Mouse (Mus musculus) induced T-regulatory cell, adult 2 months (primary cell): ENCODE measurements at regions not wholly inside any gene's neighbourhood (a gene's known extent, or its start where the extent isn't known, plus 50 kb on each side); places are given as distances from the start of the nearest gene placed in this dataset.

Source experiments
- DNase-seq: peaks from one replicate; pipeline ENCODE4 v3.0.0-alpha.2; 2012; ENCODE audit warnings: low read depth

DNA sequence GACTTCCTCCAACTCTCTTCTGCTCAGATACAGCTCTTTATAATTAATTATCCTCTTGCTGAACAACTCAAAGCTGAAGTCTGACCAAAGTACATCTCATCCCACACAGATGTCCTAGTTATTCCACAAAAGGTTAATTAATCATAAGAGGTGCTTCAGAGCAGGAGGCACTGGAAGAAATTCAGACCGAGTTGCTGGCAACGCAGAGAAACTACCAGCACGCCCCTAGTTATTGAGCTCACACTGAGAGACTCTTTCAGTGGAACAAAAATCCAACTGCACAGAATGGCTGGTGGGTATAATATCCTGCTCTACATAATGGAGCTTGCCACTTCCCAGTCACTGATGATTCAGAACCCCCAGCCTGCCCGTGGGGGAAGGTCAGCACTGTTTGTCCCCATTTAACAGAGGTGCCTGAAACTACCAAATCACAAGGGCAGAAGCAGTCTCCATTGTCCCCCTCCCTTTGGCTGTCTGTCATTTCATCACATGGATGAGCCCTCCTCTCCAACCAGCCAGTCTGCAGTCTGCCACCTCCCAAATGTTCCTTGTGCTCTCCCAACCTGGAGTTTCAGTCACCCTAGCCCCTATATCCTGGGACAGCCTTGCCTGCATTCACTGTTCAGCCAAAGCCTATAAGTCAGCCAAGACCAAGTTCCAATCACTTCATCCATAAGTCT, 170.3 kb upstream of the Creb1 start:
- no peak for DNase-seq

DNA sequence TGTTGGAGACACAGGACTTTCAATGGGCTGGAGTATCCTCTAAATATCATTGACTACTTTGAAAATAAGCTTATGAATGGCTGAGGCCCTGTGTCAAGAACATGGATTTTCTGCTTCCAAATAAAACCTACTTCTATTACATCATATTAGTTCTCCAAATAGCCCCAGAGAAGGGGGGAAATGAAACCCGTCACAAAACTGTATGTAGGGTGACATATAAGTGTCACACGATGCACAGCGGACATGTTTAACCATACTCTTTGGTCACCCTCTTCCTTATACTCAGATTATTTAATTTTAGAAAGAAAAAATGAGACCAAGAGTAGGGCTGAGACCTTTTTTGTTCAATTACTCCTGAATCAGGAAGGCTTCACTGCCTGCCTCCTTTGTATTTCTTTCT, 189.2 kb upstream of the Creb1 start:
- no peak for DNase-seq

- no peak for DNase-seq
These were observed 190.8 kb upstream of the Creb1 start for GRCm38 (mm10) chr1:64341596-64341995.

GRCm38 (mm10) chr1:64338575-64338961, 193.9 kb upstream of the Creb1 start:
- no peak for DNase-seq

GRCm38 (mm10) chr1:64337619-64338574, 194.5 kb upstream of the Creb1 start:
- no peak for DNase-seq

DNA sequence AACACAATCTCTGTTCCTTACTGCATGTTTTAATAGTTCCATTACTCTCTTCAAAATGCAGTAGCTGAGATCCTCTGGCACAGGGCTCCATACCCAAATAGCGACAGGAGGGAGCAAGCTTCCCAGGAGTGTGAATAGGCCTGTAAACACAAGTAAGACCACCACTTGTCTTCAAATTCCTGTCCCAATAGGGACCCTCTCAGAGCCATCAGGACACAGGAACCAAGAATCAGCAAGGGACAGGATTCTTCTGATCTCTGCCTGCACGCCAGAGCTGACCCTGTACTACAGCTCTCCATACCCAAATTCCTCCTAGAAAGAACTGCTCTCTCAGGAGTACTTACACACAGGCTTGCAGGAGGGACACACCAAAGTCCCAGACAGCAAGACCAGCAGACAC, 200.9 kb upstream of the Creb1 start:
- DNase-seq, result no peak

DNA sequence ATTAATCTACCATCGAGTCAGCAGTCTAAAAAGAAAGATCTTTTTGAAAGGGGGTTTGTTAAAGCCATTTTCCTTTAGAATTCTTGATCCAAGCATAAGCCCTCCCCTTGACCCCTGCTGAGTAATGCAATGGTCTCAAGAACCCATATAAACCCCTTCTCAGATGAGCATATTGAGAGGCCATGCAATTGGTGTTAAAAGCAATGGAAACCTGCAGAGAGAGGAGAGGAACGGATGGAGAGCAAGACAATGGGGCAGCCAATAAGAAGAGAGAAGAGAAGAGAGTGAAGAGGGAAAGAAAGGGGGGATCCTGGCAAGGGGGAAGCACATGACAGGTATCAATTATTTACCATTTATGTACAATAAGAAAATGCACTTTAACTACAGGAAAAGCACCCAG, 201.7 kb upstream of the Creb1 start:
- no peak for DNase-seq

DNA sequence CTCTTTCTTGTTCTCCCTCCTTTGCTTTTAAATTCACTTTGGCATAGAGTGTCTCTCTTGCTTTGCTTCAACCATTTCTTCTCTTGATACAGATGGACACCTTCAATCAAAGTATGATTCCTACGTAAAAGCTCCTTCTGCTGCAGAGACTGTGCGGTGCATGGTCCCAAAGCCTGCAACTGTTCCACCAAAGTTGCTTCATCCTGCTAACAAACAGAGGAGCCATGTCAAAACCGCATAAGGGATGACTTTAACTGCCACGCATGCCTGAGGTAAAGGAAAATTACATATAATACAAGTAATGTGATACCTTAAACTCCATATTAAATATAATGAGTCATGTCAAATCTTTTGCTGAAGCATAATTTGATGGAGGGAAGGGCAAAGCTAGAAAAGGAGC, 200.1 kb upstream of the Klf7 start:
- no peak for DNase-seq

- DNase-seq, result no peak
These were observed 197.1 kb upstream of the Klf7 start for GRCm38 (mm10) chr1:64319155-64319582.

DNA sequence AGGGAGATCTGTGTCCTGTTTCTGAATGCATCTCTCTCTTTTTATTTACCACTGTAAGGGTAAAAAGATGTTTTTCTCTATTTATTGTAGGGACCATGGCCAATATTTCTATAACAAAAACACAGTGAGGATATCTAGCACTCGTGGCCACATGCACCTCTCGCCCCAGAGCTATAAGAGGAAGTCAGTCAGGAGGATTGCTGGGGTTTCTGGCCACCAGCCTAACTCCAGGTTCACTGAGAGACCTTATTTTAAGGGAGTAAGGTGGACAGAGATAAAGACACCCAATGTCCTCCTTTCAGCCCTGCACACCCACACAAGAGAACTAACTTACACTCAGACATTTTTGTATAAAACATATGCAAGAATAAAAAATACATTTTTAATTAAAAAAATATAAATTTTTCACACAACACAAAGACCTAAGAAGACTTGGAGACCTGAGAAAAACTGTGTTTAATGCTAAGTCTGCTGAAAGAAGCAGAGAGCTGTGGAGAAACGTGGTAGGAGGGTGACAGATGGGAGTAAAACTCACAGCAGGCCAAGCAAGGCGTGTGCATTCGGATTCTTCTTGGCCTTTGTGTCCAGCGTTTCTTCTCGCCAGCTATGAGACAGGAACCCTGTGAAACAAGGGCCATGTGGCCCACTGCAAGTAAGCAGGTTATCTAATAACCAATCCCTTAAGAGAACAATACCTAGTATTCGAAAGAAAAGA, 196.5 kb upstream of the Klf7 start:
- no peak for DNase-seq

- no peak for DNase-seq
These were observed 195.1 kb upstream of the Klf7 start for GRCm38 (mm10) chr1:64317032-64317636.

DNA sequence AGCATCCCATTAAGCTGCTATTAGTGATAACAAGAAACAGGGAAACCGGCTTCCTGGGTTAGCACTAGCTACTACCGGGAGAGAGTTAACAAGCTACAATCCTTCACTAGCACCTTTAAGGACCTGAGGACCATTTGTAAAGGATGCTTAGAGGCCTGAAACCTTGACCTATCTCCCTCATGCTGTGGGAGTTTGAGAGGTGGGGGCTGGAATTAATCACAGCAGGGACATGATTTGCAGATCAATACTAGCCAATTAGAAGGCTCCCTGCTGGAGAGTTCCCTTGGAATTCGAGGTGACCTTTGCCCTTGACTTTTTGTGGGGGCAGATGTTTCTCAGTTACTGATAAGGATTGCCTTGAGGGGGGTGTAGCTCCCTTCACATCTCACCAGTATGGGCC, 189.3 kb upstream of the Klf7 start:
- no peak for DNase-seq

DNA sequence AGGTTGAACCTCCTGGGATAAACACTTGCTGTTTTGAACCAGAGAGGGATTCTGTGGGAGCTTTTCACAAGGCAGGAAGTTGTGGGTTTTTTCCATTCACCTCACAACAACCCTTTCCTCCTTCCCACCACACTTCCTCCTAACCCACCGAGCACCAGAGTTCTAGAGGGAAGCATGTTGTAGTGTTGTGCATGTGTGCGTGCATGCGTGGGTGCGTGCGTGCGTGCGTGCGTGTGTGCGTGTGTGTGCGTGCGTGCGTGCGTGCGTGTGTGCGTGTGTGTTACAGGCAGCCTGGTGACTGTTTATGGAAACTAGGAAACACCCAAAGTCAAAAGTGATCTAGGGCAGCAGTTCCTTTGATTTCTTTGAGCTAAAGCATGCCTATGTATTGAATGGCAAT, 186.5 kb upstream of the Klf7 start:
- DNase-seq, result peak; percentile 22

DNA sequence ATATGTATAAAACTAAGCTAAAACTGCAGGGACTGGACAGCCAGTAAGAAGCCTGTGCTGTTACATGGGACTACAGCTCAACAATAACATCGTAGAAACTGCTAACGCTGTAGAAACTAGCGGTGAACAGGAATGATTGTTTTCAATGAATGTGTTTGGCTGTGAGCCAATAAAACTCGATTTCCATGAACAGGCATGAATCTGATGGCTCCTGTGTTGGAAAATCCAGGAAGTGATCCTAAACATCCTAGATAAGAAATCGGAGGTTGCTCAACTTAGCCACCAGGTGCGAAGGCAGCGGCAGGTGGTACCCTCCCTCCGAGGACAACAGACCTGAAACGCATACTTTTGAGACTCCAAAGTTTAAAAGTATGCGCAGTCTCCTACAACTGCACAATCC, 186.0 kb upstream of the Klf7 start:
- DNase-seq, result no peak

GRCm38 (mm10) chr1:64305427-64306213, 183.5 kb upstream of the Klf7 start:
- peak; percentile 38 for DNase-seq

DNA sequence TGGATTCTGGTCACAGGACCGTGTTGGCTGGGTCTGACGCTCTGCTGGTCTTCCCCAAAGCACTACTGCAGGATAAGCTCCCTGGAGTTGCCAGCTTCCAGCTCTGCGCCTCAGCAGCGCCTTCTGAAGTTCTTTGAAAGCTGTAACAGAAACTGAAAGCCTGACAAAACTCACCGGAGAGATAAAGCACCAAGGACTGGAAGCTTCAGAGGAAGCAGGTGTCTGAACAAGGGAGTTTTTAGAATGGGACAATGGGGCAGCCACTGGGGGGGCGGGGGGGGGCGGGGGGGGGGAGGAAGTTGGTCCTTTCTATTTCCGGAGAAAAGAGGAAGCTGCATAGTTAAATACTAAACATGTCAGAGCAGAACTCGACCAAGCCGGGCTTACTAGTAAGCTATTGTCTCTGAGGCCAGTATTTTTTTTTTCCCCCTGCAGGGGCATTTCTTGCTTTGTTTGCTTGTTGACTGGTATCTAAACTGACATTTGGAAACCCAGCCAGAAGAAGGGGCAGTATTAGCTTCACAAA, 180.8 kb upstream of the Klf7 start:
- peak; percentile 64 for DNase-seq

DNA sequence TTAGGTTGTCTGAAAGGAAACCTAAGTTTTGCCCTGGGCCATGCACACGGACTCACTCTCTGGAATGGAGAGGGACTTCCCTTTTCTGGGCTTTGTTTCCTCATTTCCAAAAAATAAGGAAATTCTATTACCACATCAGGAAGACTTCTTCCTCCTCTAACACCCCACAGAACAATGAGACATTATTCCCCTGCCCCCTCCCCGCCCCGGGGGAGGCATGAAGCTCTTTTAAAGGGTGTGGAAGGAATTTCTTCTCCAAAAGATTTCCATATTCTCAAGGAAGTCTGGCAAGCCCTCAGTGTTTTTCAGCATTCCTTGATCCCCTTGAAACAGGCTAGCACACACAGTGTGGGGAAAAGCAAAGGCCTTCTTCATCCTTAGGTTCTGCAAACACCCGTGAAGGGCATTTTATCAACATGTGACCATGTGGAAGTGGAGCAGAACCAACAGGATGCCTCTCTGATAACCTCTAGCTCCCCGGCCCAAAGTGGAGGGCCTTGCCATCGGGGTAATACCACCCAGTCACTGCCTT, 179.5 kb upstream of the Klf7 start:
- DNase-seq, result no peak

GRCm38 (mm10) chr1:64300951-64301529, 179.0 kb upstream of the Klf7 start:
- DNase-seq, result peak; percentile 39

DNA sequence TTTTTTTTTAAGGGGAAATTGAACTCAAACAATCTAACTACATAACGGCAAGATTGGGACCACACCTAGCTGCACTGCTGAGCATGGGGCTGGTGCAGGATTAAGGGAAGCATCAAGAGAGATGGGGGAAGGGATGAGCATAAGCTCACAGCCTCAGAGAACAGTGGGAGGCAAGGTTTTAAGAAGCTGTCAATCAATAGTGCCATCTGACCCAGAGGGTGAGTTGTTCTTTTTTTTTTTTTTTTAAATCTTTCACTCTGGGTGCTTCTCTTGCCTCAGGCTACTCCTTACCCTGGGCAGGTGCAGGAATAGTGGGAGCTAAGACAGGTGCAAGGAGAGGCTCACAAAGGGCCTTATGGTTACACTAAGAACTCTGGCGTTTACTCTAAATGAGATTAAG, 176.9 kb upstream of the Klf7 start:
- DNase-seq, result no peak

- no peak for DNase-seq
These were observed 176.1 kb upstream of the Klf7 start for GRCm38 (mm10) chr1:64298188-64298587.

GRCm38 (mm10) chr1:64297343-64297742, 175.3 kb upstream of the Klf7 start:
- DNase-seq, result no peak
